Mouse (Mus musculus): Measurements from ENCODE around the gene Lmx1b. TPM values are rescaled to one million over a fixed set of nuclear protein-coding genes. Genes with fewer than 3 reads are reported as not detected.

Lmx1b gene
- polyA plus RNA-seq, 1 experiment from 2014 or later: not detected

DNA sequence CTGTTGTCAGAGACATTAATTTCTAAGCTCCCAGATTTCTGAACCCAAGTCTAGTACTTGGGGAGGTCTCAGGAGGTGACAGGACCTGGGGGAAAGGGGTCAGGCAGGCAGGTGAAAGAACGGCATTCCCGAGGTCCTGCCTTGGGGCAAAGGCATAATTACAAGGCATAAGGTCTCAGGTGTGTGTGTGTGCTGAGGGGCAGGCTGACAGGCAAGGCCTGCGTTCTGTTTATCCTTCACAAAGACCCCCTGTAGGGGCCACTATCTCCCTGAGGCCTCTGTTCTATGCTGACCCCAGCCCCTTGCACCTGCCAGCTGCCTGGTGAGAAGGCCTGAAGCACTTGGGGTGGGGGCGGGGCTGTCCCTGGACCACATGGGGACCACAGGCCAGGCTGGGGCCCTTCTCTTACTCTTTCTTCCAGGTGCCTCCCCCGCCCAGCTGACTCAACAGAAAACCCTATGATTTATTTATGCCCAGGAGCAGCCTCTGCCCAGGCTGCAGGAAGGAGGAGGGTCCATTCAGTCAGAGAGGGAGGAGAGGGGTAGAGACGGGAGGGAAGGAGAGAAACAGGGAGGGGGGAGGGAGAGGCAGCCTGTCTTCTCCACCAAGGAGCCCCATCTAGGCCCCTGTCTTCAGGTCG, 35.3 kb downstream of the Lmx1b start:
- H3K27ac ChIP-seq (ENCODE audit: low read depth): no peak overlapping the region
- H3K4me3 ChIP-seq (ENCODE audit: low read depth, low read length): no peak overlapping the region
- no peak for ATAC-seq
- no peak overlapping the region for H3K9ac ChIP-seq (replicated peaks)
- no peaks in the 10 kb centered on the region for H3K9me3 ChIP-seq (ENCODE audit: low read length)
- no peak for TF ChIP-seq CTCF (IDR thresholded peaks at IDR 0.05; ENCODE audit: low read depth)
- H3K4me2 ChIP-seq (ENCODE audit: low read depth, low read length): no peak overlapping the region
- peaks cover 13% of the 10 kb centered on the region for H3K27me3 ChIP-seq (ENCODE audit: insufficient read depth, low read length)
- WGBS (ENCODE audit: insufficient replicate concordance): 26% methylated on average over 7 of the region's 7 CpGs
- H3K4me1 ChIP-seq (ENCODE audit: insufficient read depth): no peaks in the 10 kb centered on the region
- no peaks in the 10 kb centered on the region for H3K36me3 ChIP-seq (replicated peaks; ENCODE audit: insufficient read depth, low read length)
- no peak for DNase-seq

DNA sequence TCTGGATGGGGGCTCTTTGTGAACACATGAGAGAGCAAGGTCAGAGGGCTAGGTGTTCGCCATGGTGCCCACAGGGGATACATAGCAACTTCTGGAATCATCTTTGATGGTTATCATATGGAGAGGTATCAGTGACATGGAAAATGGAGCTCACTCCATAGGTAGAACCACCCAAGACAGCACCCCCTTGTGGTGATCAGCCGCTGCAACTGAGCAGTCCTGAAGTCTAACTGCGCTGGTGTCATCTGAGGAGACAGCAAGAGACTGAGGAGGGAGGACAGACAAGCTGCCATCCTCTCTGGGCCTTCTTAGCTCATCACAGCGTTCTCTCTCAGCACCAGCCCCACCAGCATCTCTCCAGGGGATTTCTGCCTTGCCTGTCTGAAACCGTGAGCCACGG, 39.8 kb downstream of the Lmx1b start:
- no peak for DNase-seq
- H3K9me3 ChIP-seq (ENCODE audit: low read length): no peaks in the 10 kb centered on the region
- no peak overlapping the region for H3K9ac ChIP-seq (replicated peaks)
- H3K27me3 ChIP-seq (ENCODE audit: insufficient read depth, low read length): peaks cover 6% of the 10 kb centered on the region
- H3K36me3 ChIP-seq (replicated peaks; ENCODE audit: insufficient read depth, low read length): no peaks in the 10 kb centered on the region
- no peak for ATAC-seq
- 50% methylated on average over 6 of the region's 6 CpGs for WGBS (ENCODE audit: insufficient replicate concordance)
- peak; percentile 40 for TF ChIP-seq CTCF (IDR thresholded peaks at IDR 0.05; ENCODE audit: low read depth)
- TF ChIP-seq EP300 (IDR thresholded peaks at IDR 0.05; ENCODE audit: low read depth): no peak
- no peak overlapping the region for H3K4me3 ChIP-seq (ENCODE audit: low read depth, low read length)
- no peak overlapping the region for H3K27ac ChIP-seq (ENCODE audit: low read depth)
- H3K4me1 ChIP-seq (ENCODE audit: insufficient read depth): no peaks in the 10 kb centered on the region
- H3K4me2 ChIP-seq (ENCODE audit: low read depth, low read length): no peak overlapping the region

DNA sequence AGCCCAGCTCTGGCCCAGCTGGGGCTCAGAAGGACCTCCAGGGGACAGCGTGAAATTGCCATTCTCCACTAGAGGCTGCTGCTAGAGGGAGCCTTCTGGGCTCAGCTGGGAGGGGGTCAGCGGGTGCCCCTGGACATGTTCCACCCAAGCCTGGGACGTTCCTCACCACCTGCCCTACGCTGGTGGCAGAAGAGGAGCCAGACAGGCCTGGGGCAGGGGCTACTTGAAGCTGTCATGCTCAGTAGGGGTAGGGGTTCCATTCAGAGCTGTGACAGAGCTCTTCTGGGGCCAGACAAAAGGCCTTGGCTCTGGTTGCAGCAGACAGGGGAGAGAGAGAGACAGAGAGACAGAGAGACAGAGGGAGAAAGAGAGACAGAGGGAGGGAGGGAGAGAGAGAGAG, 42.9 kb downstream of the Lmx1b start:
- ATAC-seq (no peak), DNase-seq (no peak)
- Histone ChIP-seq H3K4me3 (ENCODE audit: low read depth, low read length) (no peak overlapping the region), H3K9me3 (ENCODE audit: low read length) (no peaks in the 10 kb centered on the region), H3K4me1 (ENCODE audit: insufficient read depth) (no peaks in the 10 kb centered on the region), H3K36me3 (replicated peaks; ENCODE audit: insufficient read depth, low read length) (no peaks in the 10 kb centered on the region), H3K9ac (replicated peaks) (no peak overlapping the region), H3K4me2 (ENCODE audit: low read depth, low read length) (no peak overlapping the region), H3K27me3 (ENCODE audit: insufficient read depth, low read length) (peaks cover 5% of the 10 kb centered on the region; the same call in 1 of the 2 replicates), H3K27ac (ENCODE audit: low read depth) (no peak overlapping the region)
- 48% methylated on average over 4 of the region's 4 CpGs for WGBS (ENCODE audit: insufficient replicate concordance)
- TF ChIP-seq CTCF (IDR thresholded peaks at IDR 0.05; ENCODE audit: low read depth) (no peak), EP300 (IDR thresholded peaks at IDR 0.05; ENCODE audit: low read depth) (no peak)

- no peak overlapping the region for H3K27ac ChIP-seq (ENCODE audit: low read depth)
- no peak for ATAC-seq
- H3K4me2 ChIP-seq (ENCODE audit: low read depth, low read length): no peak overlapping the region
- H3K4me1 ChIP-seq (ENCODE audit: insufficient read depth): no peaks in the 10 kb centered on the region
- H3K9me3 ChIP-seq (ENCODE audit: low read length): no peaks in the 10 kb centered on the region
- no peaks in the 10 kb centered on the region for H3K36me3 ChIP-seq (replicated peaks; ENCODE audit: insufficient read depth, low read length)
- DNase-seq: no peak
- WGBS (ENCODE audit: insufficient replicate concordance): 49% methylated on average over 7 of the region's 7 CpGs
- no peak overlapping the region for H3K4me3 ChIP-seq (ENCODE audit: low read depth, low read length)
- TF ChIP-seq EP300 (IDR thresholded peaks at IDR 0.05; ENCODE audit: low read depth) (no peak), CTCF (IDR thresholded peaks at IDR 0.05; ENCODE audit: low read depth) (no peak)
- 0 out of 2 replicates have a peak, but pooled peaks cover 3% of the 10 kb centered on the region for H3K27me3 ChIP-seq (ENCODE audit: insufficient read depth, low read length)
- H3K9ac ChIP-seq (replicated peaks): no peak overlapping the region
Observed at GRCm38 (mm10) chr2:33595085-33595423, 45.3 kb downstream of the Lmx1b start.

- ATAC-seq (no peak), DNase-seq (no peak)
- H3K9me3 ChIP-seq (ENCODE audit: low read length): no peaks in the 10 kb centered on the region
- no peaks in the 10 kb centered on the region for H3K36me3 ChIP-seq (replicated peaks; ENCODE audit: insufficient read depth, low read length)
- no peak overlapping the region for H3K4me2 ChIP-seq (ENCODE audit: low read depth, low read length)
- TF ChIP-seq EP300 (IDR thresholded peaks at IDR 0.05; ENCODE audit: low read depth) (no peak), CTCF (IDR thresholded peaks at IDR 0.05; ENCODE audit: low read depth) (no peak)
- no peak overlapping the region for H3K27ac ChIP-seq (ENCODE audit: low read depth)
- H3K4me3 ChIP-seq (ENCODE audit: low read depth, low read length): no peak overlapping the region
- 59% methylated on average over 9 of the region's 9 CpGs for WGBS (ENCODE audit: insufficient replicate concordance)
- no peak overlapping the region for H3K9ac ChIP-seq (replicated peaks)
- 0 out of 2 replicates have a peak, but pooled peaks cover 3% of the 10 kb centered on the region for H3K27me3 ChIP-seq (ENCODE audit: insufficient read depth, low read length)
- H3K4me1 ChIP-seq (ENCODE audit: insufficient read depth): no peaks in the 10 kb centered on the region
Observed at GRCm38 (mm10) chr2:33594181-33595084, 45.9 kb downstream of the Lmx1b start.

DNA sequence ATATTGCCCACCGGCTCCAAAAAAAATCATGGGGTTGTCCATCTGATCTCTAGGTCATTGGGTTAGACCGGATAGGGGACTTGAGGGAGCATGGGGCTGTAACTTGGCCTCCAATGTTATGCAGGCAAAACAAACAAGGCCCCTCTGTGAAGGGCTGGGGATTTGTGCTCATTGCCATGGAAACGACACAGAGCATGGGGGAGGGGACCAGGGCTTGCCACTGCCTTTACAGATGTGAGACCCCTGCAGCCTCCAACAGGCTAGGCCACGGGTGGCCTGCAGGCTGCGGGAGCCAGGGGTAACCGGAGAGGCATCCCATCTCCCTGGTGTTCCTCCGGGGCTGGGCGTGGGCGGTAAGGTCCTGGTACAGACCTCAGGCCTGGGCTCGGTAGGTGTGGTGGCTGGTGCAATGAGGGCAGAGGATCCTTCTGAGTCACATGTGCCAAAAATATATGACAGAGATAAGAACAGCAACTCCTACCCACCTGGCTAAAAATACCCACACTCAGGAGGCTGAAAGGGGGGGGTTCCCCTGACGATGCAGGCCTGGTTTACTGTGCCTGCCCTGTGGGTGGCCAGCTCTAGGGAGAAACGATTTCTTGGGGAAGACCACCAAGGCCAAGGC, 47.3 kb downstream of the Lmx1b start:
- H3K4me3 ChIP-seq (ENCODE audit: low read depth, low read length): no peak overlapping the region
- no peak for TF ChIP-seq CTCF (IDR thresholded peaks at IDR 0.05; ENCODE audit: low read depth)
- no peak for TF ChIP-seq EP300 (IDR thresholded peaks at IDR 0.05; ENCODE audit: low read depth)
- H3K27me3 ChIP-seq (ENCODE audit: insufficient read depth, low read length): 0 out of 2 replicates have a peak, but pooled peaks cover 3% of the 10 kb centered on the region
- no peak overlapping the region for H3K27ac ChIP-seq (ENCODE audit: low read depth)
- DNase-seq (no peak), ATAC-seq (no peak)
- no peak overlapping the region for H3K9ac ChIP-seq (replicated peaks)
- WGBS (ENCODE audit: insufficient replicate concordance): 44% methylated on average over 12 of the region's 12 CpGs
- H3K9me3 ChIP-seq (ENCODE audit: low read length): no peaks in the 10 kb centered on the region
- H3K36me3 ChIP-seq (replicated peaks; ENCODE audit: insufficient read depth, low read length): no peaks in the 10 kb centered on the region
- no peak overlapping the region for H3K4me2 ChIP-seq (ENCODE audit: low read depth, low read length)
- no peaks in the 10 kb centered on the region for H3K4me1 ChIP-seq (ENCODE audit: insufficient read depth)
